Mouse (Mus musculus): ENCODE data around the gene Fam198b. TPM values are rescaled to one million over a fixed set of nuclear protein-coding genes. Genes with fewer than 3 reads are reported as not detected.

Gene Fam198b
- polyA plus RNA-seq, 2 experiments = 0.57 to 0.70 TPM

GRCm38 (mm10) chr3:79970070-79970469, 85.7 kb downstream of the Fam198b start:
- H3K4me2 ChIP-seq (ENCODE audit: low read depth) = no peak overlapping the region
- H3K4me1 ChIP-seq (replicated peaks; ENCODE audit: control insufficient read depth in 2 of 2, insufficient read depth in 2 of 2, low read length in 1 of 2) = peaks cover 15 to 27% of the 10 kb centered on the region in 2 experiments
- no peak overlapping the region for H3K27ac ChIP-seq
- WGBS (ENCODE audit: insufficient replicate concordance) = 27% methylated on average over 2 of the region's 2 CpGs
- no peaks in the 10 kb centered on the region for H3K9me3 ChIP-seq (ENCODE audit: control insufficient read depth, low read length)
- no peak overlapping the region for H3K9ac ChIP-seq (replicated peaks)
- peak; percentile 46 for ATAC-seq (ENCODE audit: insufficient read depth)
- H3K27me3 ChIP-seq (ENCODE audit: control insufficient read depth, insufficient read depth, low read length) = no peaks in the 10 kb centered on the region
- no peak overlapping the region for H3K4me3 ChIP-seq (ENCODE audit: insufficient read depth in 1 of 2, low read depth in 2 of 2, low read length in 2 of 2)
- H3K36me3 ChIP-seq (replicated peaks; ENCODE audit: control insufficient read depth, insufficient read depth, low read depth) = no peaks in the 10 kb centered on the region
- no peak for DNase-seq (ENCODE audit: low read depth in 3 of 3, low spot score in 3 of 3)
- TF ChIP-seq CTCF (IDR thresholded peaks at IDR 0.05; ENCODE audit: low read depth) (no peak), EP300 (IDR thresholded peaks at IDR 0.05; ENCODE audit: low read depth) (no peak)

- DNase-seq (ENCODE audit: low read depth in 3 of 3, low spot score in 3 of 3) = no peak
- H3K4me3 ChIP-seq (ENCODE audit: insufficient read depth in 1 of 2, low read depth in 2 of 2, low read length in 2 of 2) = no peak overlapping the region
- no peaks in the 10 kb centered on the region for H3K27me3 ChIP-seq (ENCODE audit: control insufficient read depth, insufficient read depth, low read length)
- WGBS (ENCODE audit: insufficient replicate concordance) = 13% methylated on average over 2 of the region's 2 CpGs
- H3K27ac ChIP-seq = no peak overlapping the region
- H3K9ac ChIP-seq (replicated peaks) = no peak overlapping the region
- H3K4me2 ChIP-seq (ENCODE audit: low read depth) = peak overlapping the region; percentile 13; the same call in 1 of the 2 replicates
- peak; percentile 58 for ATAC-seq (ENCODE audit: insufficient read depth)
- peaks cover 15 to 29% of the 10 kb centered on the region in 2 experiments for H3K4me1 ChIP-seq (replicated peaks; ENCODE audit: control insufficient read depth in 2 of 2, insufficient read depth in 2 of 2, low read length in 1 of 2)
- TF ChIP-seq CTCF (IDR thresholded peaks at IDR 0.05; ENCODE audit: low read depth) (no peak), EP300 (IDR thresholded peaks at IDR 0.05; ENCODE audit: low read depth) (no peak; the same call in 1 of the 2 replicates)
- no peaks in the 10 kb centered on the region for H3K9me3 ChIP-seq (ENCODE audit: control insufficient read depth, low read length)
- H3K36me3 ChIP-seq (replicated peaks; ENCODE audit: control insufficient read depth, insufficient read depth, low read depth) = no peaks in the 10 kb centered on the region
Measured at GRCm38 (mm10) chr3:79970498-79970897, 86.2 kb downstream of the Fam198b start.

GRCm38 (mm10) chr3:79971542-79971941, 87.2 kb downstream of the Fam198b start:
- ATAC-seq (ENCODE audit: insufficient read depth) = no peak
- Histone ChIP-seq H3K4me1 (replicated peaks; ENCODE audit: control insufficient read depth in 2 of 2, insufficient read depth in 2 of 2, low read length in 1 of 2) (peaks cover 13 to 24% of the 10 kb centered on the region in 2 experiments), H3K36me3 (replicated peaks; ENCODE audit: control insufficient read depth, insufficient read depth, low read depth) (no peaks in the 10 kb centered on the region), H3K9ac (replicated peaks) (no peak overlapping the region), H3K9me3 (ENCODE audit: control insufficient read depth, low read length) (no peaks in the 10 kb centered on the region), H3K27ac (no peak overlapping the region), H3K4me3 (ENCODE audit: insufficient read depth in 1 of 2, low read depth in 2 of 2, low read length in 2 of 2) (no peak overlapping the region), H3K27me3 (ENCODE audit: control insufficient read depth, insufficient read depth, low read length) (no peaks in the 10 kb centered on the region), H3K4me2 (ENCODE audit: low read depth) (no peak overlapping the region)
- whole genome bisulfite sequencing (ENCODE audit: insufficient replicate concordance) = 36% methylated on average over 7 of the region's 7 CpGs
- no peak for TF ChIP-seq CTCF (IDR thresholded peaks at IDR 0.05; ENCODE audit: low read depth)
- no peak for TF ChIP-seq EP300 (IDR thresholded peaks at IDR 0.05; ENCODE audit: low read depth)
- DNase-seq (ENCODE audit: low read depth in 3 of 3, low spot score in 3 of 3) = no peak

GRCm38 (mm10) chr3:79976786-79977185, 92.5 kb downstream of the Fam198b start:
- 37% methylated on average over 3 of the region's 3 CpGs for WGBS (ENCODE audit: insufficient replicate concordance)
- no peak for TF ChIP-seq EP300 (IDR thresholded peaks at IDR 0.05; ENCODE audit: low read depth)
- no peak for TF ChIP-seq CTCF (IDR thresholded peaks at IDR 0.05; ENCODE audit: low read depth)
- Histone ChIP-seq H3K27me3 (ENCODE audit: control insufficient read depth, insufficient read depth, low read length) (no peaks in the 10 kb centered on the region), H3K4me3 (ENCODE audit: insufficient read depth in 1 of 2, low read depth in 2 of 2, low read length in 2 of 2) (no peak overlapping the region), H3K27ac (no peak overlapping the region), H3K36me3 (replicated peaks; ENCODE audit: control insufficient read depth, insufficient read depth, low read depth) (no peaks in the 10 kb centered on the region), H3K4me1 (replicated peaks; ENCODE audit: control insufficient read depth in 2 of 2, insufficient read depth in 2 of 2, low read length in 1 of 2) (peaks cover 0 to 16% of the 10 kb centered on the region in 2 experiments; a peak in 2 of 4 replicates), H3K9me3 (ENCODE audit: control insufficient read depth, low read length) (no peaks in the 10 kb centered on the region), H3K4me2 (ENCODE audit: low read depth) (no peak overlapping the region), H3K9ac (replicated peaks) (no peak overlapping the region)
- DNase-seq (ENCODE audit: low read depth in 3 of 3, low spot score in 3 of 3) = no peak
- no peak for ATAC-seq (ENCODE audit: insufficient read depth)

GRCm38 (mm10) chr3:79977656-79978450, 93.5 kb downstream of the Fam198b start:
- 54% methylated on average over 11 of the region's 11 CpGs for WGBS (ENCODE audit: insufficient replicate concordance)
- Histone ChIP-seq H3K27ac (no peak overlapping the region), H3K4me2 (ENCODE audit: low read depth) (no peak overlapping the region), H3K4me1 (replicated peaks; ENCODE audit: control insufficient read depth in 2 of 2, insufficient read depth in 2 of 2, low read length in 1 of 2) (peaks cover 2 to 19% of the 10 kb centered on the region in 2 experiments; a peak in 3 of 4 replicates), H3K36me3 (replicated peaks; ENCODE audit: control insufficient read depth, insufficient read depth, low read depth) (no peaks in the 10 kb centered on the region), H3K9me3 (ENCODE audit: control insufficient read depth, low read length) (no peaks in the 10 kb centered on the region), H3K9ac (replicated peaks) (no peak overlapping the region), H3K4me3 (ENCODE audit: insufficient read depth in 1 of 2, low read depth in 2 of 2, low read length in 2 of 2) (no peak overlapping the region), H3K27me3 (ENCODE audit: control insufficient read depth, insufficient read depth, low read length) (no peaks in the 10 kb centered on the region)
- ATAC-seq (ENCODE audit: insufficient read depth) = no peak
- DNase-seq (ENCODE audit: low read depth in 3 of 3, low spot score in 3 of 3) = no peak
- TF ChIP-seq EP300 (IDR thresholded peaks at IDR 0.05; ENCODE audit: low read depth) (no peak), CTCF (IDR thresholded peaks at IDR 0.05; ENCODE audit: low read depth) (no peak)

Data from liver, embryonic 14.5 days (tissue).